Mouse (Mus musculus): ENCODE data around the gene Kcnj10. TPM values are rescaled to one million over a fixed set of nuclear protein-coding genes. Genes with fewer than 3 reads are reported as not detected.

The Kcnj10 gene
- polyA plus RNA-seq, 1 experiment from 2014 or later, result 2.1 TPM

- H3K27ac ChIP-seq (ENCODE audit: low read length), result no peak overlapping the region
- no peaks in the 10 kb centered on the region for H3K27me3 ChIP-seq (replicated peaks; ENCODE audit: control insufficient read depth, insufficient read depth, low read length)
- peaks cover 5% of the 10 kb centered on the region for H3K4me1 ChIP-seq (replicated peaks; ENCODE audit: control insufficient read depth, insufficient read depth, low read length)
- no peaks in the 10 kb centered on the region for H3K9me3 ChIP-seq (ENCODE audit: control insufficient read depth, low read length)
- H3K4me2 ChIP-seq (ENCODE audit: low read length), result no peak overlapping the region
- WGBS, result 31% methylated on average over 2 of the region's 2 CpGs
- H3K36me3 ChIP-seq (ENCODE audit: control insufficient read depth, insufficient read depth), result no peaks in the 10 kb centered on the region
- no peak overlapping the region for H3K9ac ChIP-seq (replicated peaks; ENCODE audit: low read depth, low read length)
- no peak overlapping the region for H3K4me3 ChIP-seq (replicated peaks; ENCODE audit: low read length)
- no peak for ATAC-seq
Measured at GRCm38 (mm10) chr1:172337411-172338185, 3.4 kb upstream of the Kcnj10 start.

- H3K9me3 ChIP-seq (ENCODE audit: control insufficient read depth, low read length), result no peaks in the 10 kb centered on the region
- peak overlapping the region; percentile 33; the same call in 1 of the 2 replicates for H3K27ac ChIP-seq (ENCODE audit: low read length)
- H3K36me3 ChIP-seq (ENCODE audit: control insufficient read depth, insufficient read depth), result no peaks in the 10 kb centered on the region
- peaks cover 5% of the 10 kb centered on the region for H3K4me1 ChIP-seq (replicated peaks; ENCODE audit: control insufficient read depth, insufficient read depth, low read length)
- peak; percentile 2; the same call in 1 of the 2 replicates for ATAC-seq
- 12% methylated on average over 10 of the region's 10 CpGs for WGBS
- peak overlapping the region; percentile 53 for H3K4me3 ChIP-seq (replicated peaks; ENCODE audit: low read length)
- peak overlapping the region; percentile 65 for H3K4me2 ChIP-seq (ENCODE audit: low read length)
- H3K9ac ChIP-seq (replicated peaks; ENCODE audit: low read depth, low read length), result peak overlapping the region; percentile 33; the same call in 1 of the 2 replicates
- H3K27me3 ChIP-seq (replicated peaks; ENCODE audit: control insufficient read depth, insufficient read depth, low read length), result no peaks in the 10 kb centered on the region
Measured at GRCm38 (mm10) chr1:172341386-172341785, 376 bp downstream of the Kcnj10 start.

GRCm38 (mm10) chr1:172342729-172343128, 1.7 kb downstream of the Kcnj10 start:
- Histone ChIP-seq H3K27ac (ENCODE audit: low read length) (peak overlapping the region; percentile 59), H3K4me1 (replicated peaks; ENCODE audit: control insufficient read depth, insufficient read depth, low read length) (peaks cover 5% of the 10 kb centered on the region), H3K4me2 (ENCODE audit: low read length) (peak overlapping the region; percentile 65), H3K9ac (replicated peaks; ENCODE audit: low read depth, low read length) (no peak overlapping the region), H3K4me3 (replicated peaks; ENCODE audit: low read length) (peak overlapping the region; percentile 53), H3K27me3 (replicated peaks; ENCODE audit: control insufficient read depth, insufficient read depth, low read length) (no peaks in the 10 kb centered on the region), H3K36me3 (ENCODE audit: control insufficient read depth, insufficient read depth) (no peaks in the 10 kb centered on the region), H3K9me3 (ENCODE audit: control insufficient read depth, low read length) (no peaks in the 10 kb centered on the region)
- ATAC-seq, result peak; percentile 45
- 52% methylated on average over 3 of the region's 3 CpGs for WGBS

DNA sequence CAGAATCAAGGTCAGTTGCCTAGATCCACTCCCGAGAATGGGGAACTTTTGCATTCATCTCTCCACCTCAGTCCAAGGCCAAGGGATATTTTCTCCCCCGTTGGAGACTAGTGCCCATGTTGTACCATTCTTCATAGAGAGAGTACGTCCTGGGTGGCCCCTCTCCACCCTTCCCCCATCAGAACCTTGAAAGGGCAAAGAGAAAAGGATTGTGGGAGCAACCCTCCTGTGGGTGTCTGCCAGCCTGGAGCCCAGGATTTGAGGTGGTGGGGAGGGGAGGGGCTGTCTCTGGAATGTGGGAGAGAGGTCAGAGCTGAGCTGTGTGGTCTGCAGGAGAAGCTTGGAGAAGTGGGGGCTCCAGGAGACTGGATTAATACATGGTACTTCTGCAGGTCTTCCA, 2.9 kb downstream of the Kcnj10 start:
- no peak overlapping the region for H3K9ac ChIP-seq (replicated peaks; ENCODE audit: low read depth, low read length)

GRCm38 (mm10) chr1:172344820-172345219, 3.8 kb downstream of the Kcnj10 start:
- ATAC-seq, result no peak
- H3K9ac ChIP-seq (replicated peaks; ENCODE audit: low read depth, low read length), result no peak overlapping the region
- H3K27ac ChIP-seq (ENCODE audit: low read length), result no peak overlapping the region
- no peak overlapping the region for H3K4me2 ChIP-seq (ENCODE audit: low read length)
- H3K4me3 ChIP-seq (replicated peaks; ENCODE audit: low read length), result no peak overlapping the region
- H3K36me3 ChIP-seq (ENCODE audit: control insufficient read depth, insufficient read depth), result no peaks in the 10 kb centered on the region
- no peaks in the 10 kb centered on the region for H3K9me3 ChIP-seq (ENCODE audit: control insufficient read depth, low read length)
- H3K4me1 ChIP-seq (replicated peaks; ENCODE audit: control insufficient read depth, insufficient read depth, low read length), result peaks cover 10% of the 10 kb centered on the region
- H3K27me3 ChIP-seq (replicated peaks; ENCODE audit: control insufficient read depth, insufficient read depth, low read length), result no peaks in the 10 kb centered on the region
- 87% methylated on average over 7 of the region's 7 CpGs for WGBS

More for the DNA sequence above, 2.9 kb downstream of the Kcnj10 start:
- no peak for ATAC-seq
- Histone ChIP-seq H3K4me3 (replicated peaks; ENCODE audit: low read length) (no peak overlapping the region), H3K36me3 (ENCODE audit: control insufficient read depth, insufficient read depth) (no peaks in the 10 kb centered on the region), H3K9me3 (ENCODE audit: control insufficient read depth, low read length) (no peaks in the 10 kb centered on the region), H3K4me1 (replicated peaks; ENCODE audit: control insufficient read depth, insufficient read depth, low read length) (peaks cover 5% of the 10 kb centered on the region), H3K27ac (ENCODE audit: low read length) (peak overlapping the region; percentile 58; the same call in 1 of the 2 replicates), H3K27me3 (replicated peaks; ENCODE audit: control insufficient read depth, insufficient read depth, low read length) (no peaks in the 10 kb centered on the region), H3K4me2 (ENCODE audit: low read length) (no peak overlapping the region)
- WGBS, result 34% methylated on average over 3 of the region's 3 CpGs

- no peak overlapping the region for H3K4me3 ChIP-seq (replicated peaks; ENCODE audit: low read length)
- no peak for ATAC-seq
- no peak overlapping the region for H3K4me2 ChIP-seq (ENCODE audit: low read length)
- H3K4me1 ChIP-seq (replicated peaks; ENCODE audit: control insufficient read depth, insufficient read depth, low read length), result peaks cover 13% of the 10 kb centered on the region
- no peaks in the 10 kb centered on the region for H3K36me3 ChIP-seq (ENCODE audit: control insufficient read depth, insufficient read depth)
- no peak overlapping the region for H3K9ac ChIP-seq (replicated peaks; ENCODE audit: low read depth, low read length)
- 86% methylated on average over 10 of the region's 10 CpGs for WGBS
- H3K9me3 ChIP-seq (ENCODE audit: control insufficient read depth, low read length), result no peaks in the 10 kb centered on the region
- no peaks in the 10 kb centered on the region for H3K27me3 ChIP-seq (replicated peaks; ENCODE audit: control insufficient read depth, insufficient read depth, low read length)
- H3K27ac ChIP-seq (ENCODE audit: low read length), result no peak overlapping the region
Measured at GRCm38 (mm10) chr1:172346707-172347106, 5.7 kb downstream of the Kcnj10 start.

GRCm38 (mm10) chr1:172347382-172347781, 6.4 kb downstream of the Kcnj10 start:
- no peak overlapping the region for H3K4me2 ChIP-seq (ENCODE audit: low read length)
- WGBS, result 90% methylated on average over 12 of the region's 12 CpGs
- no peak overlapping the region for H3K27ac ChIP-seq (ENCODE audit: low read length)
- ATAC-seq, result no peak
- H3K9ac ChIP-seq (replicated peaks; ENCODE audit: low read depth, low read length), result no peak overlapping the region
- H3K27me3 ChIP-seq (replicated peaks; ENCODE audit: control insufficient read depth, insufficient read depth, low read length), result no peaks in the 10 kb centered on the region
- H3K9me3 ChIP-seq (ENCODE audit: control insufficient read depth, low read length), result no peaks in the 10 kb centered on the region
- peaks cover 13% of the 10 kb centered on the region for H3K4me1 ChIP-seq (replicated peaks; ENCODE audit: control insufficient read depth, insufficient read depth, low read length)
- H3K36me3 ChIP-seq (ENCODE audit: control insufficient read depth, insufficient read depth), result no peaks in the 10 kb centered on the region
- H3K4me3 ChIP-seq (replicated peaks; ENCODE audit: low read length), result no peak overlapping the region

- no peak overlapping the region for H3K4me3 ChIP-seq (replicated peaks; ENCODE audit: low read length)
- no peak overlapping the region for H3K4me2 ChIP-seq (ENCODE audit: low read length)
- peak overlapping the region; percentile 28 for H3K9ac ChIP-seq (replicated peaks; ENCODE audit: low read depth, low read length)
- H3K27me3 ChIP-seq (replicated peaks; ENCODE audit: control insufficient read depth, insufficient read depth, low read length), result no peaks in the 10 kb centered on the region
- peak; percentile 21 for ATAC-seq
- no peaks in the 10 kb centered on the region for H3K9me3 ChIP-seq (ENCODE audit: control insufficient read depth, low read length)
- H3K4me1 ChIP-seq (replicated peaks; ENCODE audit: control insufficient read depth, insufficient read depth, low read length), result peaks cover 13% of the 10 kb centered on the region
- H3K36me3 ChIP-seq (ENCODE audit: control insufficient read depth, insufficient read depth), result no peaks in the 10 kb centered on the region
- peak overlapping the region; percentile 76 for H3K27ac ChIP-seq (ENCODE audit: low read length)
- WGBS, result 17% methylated on average over 5 of the region's 5 CpGs
Measured at GRCm38 (mm10) chr1:172349504-172349903, 8.5 kb downstream of the Kcnj10 start.

DNA sequence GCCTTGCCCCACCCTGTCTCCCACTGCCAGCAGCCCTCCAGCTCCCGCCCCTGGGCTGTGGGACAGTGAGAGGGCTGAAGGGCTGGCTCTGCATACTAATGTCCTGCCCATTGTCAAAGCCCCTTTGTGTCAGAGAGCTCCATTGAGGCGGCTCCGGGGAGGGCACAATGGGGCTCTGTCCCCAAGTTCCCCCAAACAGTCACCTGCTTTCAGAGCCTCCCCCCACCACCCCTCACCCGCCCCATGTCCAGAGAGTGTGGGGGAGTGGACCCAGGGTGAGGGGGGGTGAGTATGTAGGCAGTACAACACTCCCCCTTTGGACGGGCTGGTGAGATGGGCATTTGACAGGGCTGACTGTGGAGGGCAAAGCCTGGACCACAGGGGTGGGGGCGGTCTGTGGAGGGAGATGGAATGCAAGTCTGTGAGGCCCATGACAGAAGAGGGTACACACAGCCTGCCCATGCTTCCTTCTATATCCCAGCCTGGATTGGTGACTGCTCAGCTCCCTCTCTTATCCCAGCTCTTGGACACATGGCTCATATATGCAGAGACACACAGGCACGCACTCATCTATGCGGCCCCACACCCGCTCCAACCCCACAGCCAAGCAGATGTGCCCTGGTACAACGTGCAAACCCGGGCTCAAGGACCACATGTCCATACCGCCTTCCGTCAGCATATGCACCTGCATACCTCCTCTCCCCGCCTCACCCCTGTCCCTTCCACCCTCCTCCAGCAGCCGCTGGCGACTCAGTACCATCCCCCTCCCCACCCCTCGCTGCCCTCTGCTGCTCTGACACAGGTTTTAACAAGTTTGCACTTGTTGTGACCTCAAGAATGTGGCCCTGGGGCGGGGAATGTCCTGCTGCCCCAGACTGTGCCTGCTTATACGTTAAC, 9.2 kb downstream of the Kcnj10 start:
- ATAC-seq, result peak; percentile 96
- no peaks in the 10 kb centered on the region for H3K9me3 ChIP-seq (ENCODE audit: control insufficient read depth, low read length)
- H3K27ac ChIP-seq (ENCODE audit: low read length), result peak overlapping the region; percentile 76
- H3K36me3 ChIP-seq (ENCODE audit: control insufficient read depth, insufficient read depth), result no peaks in the 10 kb centered on the region
- no peaks in the 10 kb centered on the region for H3K27me3 ChIP-seq (replicated peaks; ENCODE audit: control insufficient read depth, insufficient read depth, low read length)
- 2% methylated on average over 19 of the region's 19 CpGs for WGBS
- peak overlapping the region; percentile 28; the same call in 1 of the 2 replicates for H3K4me2 ChIP-seq (ENCODE audit: low read length)
- H3K9ac ChIP-seq (replicated peaks; ENCODE audit: low read depth, low read length), result peak overlapping the region; percentile 28
- peaks cover 18% of the 10 kb centered on the region for H3K4me1 ChIP-seq (replicated peaks; ENCODE audit: control insufficient read depth, insufficient read depth, low read length)
- H3K4me3 ChIP-seq (replicated peaks; ENCODE audit: low read length), result no peak overlapping the region
